Mouse (Mus musculus) B cell, adult 2 months (primary cell): ENCODE measurements around the gene Cdkn2b.

Source experiments
- DNase-seq, 2 experiments: peaks; one replicate each; pipeline ENCODE4 v3.0.0; 2022

Gene Cdkn2b

DNA sequence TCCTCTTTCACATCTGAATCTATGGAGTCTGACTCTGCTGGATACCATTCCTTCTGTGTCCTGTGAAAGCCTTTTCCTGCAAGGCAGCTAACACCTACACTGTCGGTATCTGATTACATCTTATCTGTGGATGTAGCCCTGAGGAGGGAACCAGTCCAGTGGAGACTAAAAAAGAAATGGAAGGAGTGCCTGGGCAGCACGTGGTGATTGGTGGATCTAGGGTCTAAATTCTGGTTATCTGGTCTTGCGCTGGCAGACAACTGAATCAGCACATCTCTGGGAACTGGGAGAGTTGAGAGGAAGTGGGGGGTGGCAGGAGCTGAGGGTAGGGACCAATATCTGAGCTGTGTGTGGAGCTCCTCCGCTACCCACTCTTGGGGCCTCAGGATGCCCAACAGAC is 21.8 kb downstream of the Cdkn2b start:
- DNase-seq = no peak

DNA sequence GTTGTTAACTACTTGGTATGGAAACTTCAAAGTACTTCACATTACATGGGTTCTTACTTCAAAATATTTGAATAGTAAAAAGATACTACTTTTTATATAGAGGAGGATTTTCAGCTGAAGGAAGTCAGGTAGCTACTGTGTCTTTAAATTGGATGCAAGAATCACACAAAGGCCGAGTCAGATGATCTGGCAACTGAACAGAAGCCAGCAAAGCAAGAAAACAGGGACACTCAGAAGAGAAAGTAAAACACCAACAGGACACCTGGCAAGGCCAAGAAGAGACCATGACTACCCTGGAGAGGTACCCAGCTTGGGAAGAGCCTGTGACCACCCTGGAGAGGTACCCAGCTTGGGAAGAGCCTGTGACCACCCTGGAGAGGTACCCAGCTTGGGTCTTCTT is 24.3 kb downstream of the Cdkn2b start:
- no peak for DNase-seq

DNA sequence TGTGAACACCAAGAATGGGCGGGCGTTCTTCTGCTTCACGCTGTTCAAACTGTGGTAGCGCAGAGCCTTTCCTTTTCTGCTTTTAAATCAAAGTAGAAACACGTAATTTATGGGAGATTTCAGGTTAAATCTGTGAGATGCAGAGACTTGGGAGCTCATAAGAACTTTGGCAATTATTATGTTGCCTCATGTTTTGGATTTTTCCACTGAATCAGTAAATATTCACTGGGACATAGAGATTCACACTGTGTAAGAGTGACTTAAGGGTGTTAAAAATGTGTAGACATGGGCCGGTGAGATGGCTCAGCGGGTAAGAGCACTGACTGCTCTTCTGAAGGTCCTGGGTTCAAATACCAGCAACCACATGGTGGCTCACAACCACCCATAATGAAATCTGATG is 25.2 kb downstream of the Cdkn2b start:
- DNase-seq = no peak

DNA sequence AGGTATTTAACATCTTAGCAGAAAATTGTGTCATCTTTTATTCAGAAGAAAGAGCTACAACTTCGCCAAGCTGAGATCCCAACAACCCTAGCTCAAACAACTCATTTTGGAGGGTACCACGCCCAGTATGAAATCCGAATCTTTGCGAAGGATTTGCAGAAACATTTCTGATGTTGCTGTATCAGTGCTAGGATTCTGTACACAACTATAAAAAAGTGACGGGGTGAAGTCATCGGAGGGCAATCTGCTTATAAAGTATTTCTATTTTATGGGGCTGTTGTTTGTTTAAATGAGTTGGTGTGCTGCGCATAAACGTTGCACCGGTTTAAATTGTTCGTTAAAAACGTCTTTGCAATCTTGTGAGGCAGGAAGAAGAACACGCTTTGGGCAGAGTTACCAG is 28.2 kb downstream of the Cdkn2b start:
- no peak for DNase-seq

DNA sequence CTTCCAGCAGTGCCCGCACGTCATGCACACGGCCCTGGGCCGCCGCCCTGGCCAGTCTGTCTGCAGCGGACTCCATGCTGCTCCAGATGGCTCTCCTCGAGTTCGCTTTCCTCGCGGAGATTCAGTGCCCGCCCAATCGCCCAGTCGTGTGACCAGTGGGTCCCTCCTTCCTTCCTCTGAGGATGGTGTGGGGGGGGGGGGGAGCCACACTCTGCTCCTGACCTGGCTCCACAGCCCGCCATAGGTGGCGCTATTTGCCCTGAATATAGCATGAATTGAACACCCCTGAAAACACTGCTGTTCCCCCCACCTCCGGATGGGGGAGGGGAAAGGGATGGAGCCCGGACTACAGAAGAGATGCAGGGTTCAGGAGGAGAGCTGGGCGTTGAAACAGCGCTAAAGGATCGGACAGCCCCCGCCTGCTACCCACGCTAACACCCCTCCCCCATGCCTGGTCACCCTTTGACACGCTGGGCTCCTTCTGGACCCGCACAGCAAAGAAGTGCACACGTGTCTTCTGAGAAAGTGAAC is 28.7 kb downstream of the Cdkn2b start:
- DNase-seq = peak; percentile 37 to 41

DNA sequence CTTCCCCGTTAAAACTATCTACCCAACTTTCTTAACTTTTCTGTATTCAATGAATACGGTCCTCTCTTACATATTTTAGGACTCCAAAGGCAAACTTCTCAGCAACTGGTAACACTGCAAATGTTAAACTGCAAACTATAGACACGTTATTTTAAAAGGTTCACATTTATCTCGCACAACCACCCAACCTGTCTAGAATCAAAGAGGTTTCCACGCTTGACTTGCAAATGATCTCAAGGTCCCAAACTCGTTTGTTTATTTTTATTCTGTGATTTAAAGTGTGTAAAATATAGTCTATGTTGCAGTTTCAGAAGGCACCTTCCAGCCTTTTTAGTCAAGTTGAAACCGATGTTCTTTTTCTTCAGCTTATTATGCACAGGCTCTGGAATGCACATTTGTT is 29.6 kb downstream of the Cdkn2b start:
- DNase-seq = no peak

DNA sequence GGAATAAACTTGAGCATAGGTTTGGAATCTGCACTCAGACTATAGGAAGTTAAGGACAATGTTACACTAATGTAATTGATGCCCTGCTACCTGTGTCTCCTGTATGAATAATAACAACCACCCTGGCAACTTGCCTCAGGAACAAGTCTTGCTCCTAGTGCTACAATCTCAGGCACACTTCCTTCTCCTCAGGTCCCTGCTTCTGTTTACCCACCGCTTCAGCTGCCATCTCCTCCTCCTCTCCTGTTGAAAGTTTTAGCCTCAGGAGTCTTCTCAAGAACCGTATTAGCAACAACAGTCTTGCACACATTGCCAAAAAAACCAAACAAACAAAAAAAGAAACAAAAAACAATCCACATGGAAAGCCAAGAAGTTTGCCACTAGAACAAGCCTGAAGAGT is 31.2 kb downstream of the Cdkn2b start:
- no peak for DNase-seq

DNA sequence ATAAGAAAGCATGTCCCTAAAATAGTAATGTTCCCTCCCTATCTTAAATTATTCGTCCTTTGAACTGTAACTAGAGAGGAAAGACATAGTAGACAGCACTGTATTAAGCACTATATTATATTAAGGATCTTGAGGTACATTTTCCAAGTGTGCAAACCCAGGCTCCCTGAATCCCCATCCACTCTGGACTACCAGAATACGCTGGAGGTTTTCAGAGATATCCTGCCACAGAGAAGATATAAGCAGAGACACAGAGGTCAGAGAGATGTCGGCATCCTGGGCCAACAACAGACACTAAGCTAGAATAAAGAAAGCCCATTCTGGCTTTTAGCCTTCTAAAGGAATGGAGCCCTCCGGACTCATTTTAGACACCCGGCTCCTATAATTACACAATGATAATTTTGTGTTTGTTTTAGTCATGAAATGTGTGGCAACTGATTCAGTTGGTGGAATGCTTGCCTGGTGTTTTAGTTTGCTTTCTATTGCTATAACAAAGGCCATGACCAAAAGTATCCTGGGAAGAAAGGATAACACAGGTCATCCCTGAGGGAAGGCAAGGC is 33.4 kb downstream of the Cdkn2b start:
- DNase-seq = no peak

DNA sequence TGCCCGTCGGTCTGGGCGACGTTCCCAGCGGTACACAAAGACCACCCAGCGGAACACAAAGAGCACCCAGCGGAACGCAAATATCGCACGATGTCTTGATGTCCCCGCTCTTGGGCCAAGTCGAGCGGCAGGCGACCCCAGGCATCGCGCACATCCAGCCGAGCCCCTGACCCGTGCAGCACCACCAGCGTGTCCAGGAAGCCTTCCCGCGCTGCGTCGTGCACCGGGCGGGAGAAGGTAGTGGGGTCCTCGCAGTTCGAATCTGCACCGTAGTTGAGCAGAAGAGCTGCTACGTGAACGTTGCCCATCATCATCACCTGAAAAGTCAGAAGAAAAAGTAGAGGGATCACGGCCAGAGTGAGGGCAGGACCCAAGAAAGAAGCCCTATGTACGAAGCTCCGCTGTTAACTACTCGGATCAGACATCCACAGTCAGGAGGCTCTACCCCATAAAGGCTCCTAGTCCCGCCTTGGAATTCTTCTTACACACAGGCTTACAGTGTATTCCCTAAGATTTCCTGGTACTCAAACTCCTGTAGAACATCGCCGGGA is 34.1 kb downstream of the Cdkn2b start:
- DNase-seq = no peak

DNA sequence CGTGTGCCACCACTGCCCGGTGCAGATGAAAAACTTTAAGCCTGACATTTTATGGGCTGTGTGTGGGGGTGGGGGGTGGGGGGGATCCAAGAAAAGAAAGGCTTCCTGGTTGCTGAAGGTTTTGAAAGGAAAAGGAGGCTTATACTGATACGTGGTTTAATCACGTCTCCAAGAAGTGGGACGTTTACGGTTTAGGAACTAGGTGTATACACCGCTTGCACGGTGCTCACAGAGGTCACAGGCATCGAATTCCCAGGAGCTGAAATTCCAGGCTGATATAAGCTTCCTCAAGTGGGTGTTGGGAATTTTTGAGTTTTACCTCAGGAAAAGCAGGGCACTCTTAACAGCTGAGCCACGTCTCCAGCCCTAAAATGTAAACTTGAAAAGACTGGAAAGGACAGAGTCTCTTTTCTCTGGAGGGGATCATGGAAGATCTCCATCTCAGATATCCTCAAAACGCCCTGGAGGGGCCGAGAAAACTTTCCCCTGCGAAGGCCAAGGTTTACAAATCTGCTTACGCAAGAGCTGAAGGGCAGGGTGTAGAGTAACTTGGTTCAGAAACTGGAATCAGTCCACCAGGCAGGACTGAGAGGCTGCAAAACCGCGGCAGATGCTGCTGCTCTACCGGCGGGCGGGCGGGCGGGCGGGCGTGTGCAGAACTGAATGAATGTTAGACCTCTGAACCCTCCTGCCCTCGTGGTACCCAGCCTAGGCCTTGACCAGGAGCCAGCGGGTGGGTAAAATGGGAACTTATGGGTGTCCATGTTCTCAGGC is 34.8 kb downstream of the Cdkn2b start:
- DNase-seq = no peak

DNA sequence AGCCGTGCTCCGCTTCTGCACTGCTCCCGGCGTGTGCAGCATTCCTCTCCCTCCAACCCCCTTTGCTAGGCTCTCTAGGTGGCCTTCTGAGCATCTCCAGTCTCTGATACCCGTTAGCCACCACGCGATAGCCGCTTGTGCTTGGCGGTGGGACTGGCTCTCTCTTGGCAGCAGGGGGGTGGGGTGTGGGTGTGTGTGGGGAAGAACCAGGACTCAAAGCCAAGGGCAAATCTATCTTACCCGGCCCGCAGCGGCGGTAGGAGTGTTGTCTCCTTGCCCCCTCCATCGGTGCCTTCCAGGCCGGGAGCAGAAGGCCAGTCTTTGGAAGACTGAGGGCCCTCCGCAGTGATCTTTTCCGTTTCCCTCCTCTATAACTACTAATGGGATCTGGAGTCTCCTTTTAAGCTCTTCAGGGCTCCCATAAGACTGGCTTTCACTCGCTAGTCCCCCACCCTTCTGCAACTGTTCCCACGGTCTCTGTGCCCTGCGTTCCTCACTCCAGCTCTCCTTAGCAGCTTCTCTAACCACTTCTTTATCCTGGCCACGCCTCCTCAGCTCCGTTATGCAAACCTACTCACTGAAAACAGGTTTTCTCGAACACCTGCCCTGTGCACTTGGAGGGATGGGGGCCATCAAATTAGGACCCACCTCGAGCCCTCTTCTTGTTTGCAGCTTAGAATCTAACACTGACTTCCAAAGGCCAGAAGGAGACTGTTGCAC is 35.9 kb downstream of the Cdkn2b start:
- DNase-seq = no peak

DNA sequence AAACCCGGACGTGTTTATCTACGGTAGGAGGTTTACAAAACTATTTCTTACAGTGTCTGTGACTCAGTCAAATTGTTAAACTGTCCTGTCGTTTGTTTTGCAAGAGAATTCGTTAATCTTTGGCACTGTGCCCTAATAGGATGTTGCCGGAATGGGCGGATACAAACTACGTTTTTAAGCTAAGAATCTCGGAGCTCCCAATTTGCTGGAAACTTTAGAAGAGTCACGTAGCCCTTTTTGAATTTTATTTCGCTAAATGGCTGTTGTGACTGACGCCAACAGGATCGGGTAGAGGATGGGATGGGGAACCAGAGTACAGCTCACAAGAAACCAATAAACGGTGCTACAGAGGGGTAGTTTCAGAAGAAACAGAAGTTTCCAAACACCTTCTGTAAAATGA is 36.8 kb downstream of the Cdkn2b start:
- no peak for DNase-seq

DNA sequence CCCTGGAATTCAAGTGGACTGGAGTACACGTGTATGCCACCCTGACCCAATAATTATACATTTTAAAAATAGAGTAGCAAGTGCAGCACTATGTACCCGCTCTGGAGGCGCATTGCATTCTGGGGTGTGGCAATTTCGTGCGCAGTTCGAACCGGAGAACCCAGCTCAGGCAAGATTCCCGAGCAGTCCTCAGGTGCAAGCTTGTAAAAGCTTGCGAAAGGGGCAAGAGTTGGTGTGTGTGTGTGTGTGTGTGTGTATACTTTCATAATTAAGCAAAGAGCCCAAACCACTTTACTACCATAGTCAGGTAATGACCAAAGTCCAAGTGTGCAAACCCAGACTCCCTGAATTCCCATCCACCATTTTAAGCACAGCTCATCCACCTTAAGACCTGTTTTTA is 37.3 kb downstream of the Cdkn2b start:
- no peak for DNase-seq

DNA sequence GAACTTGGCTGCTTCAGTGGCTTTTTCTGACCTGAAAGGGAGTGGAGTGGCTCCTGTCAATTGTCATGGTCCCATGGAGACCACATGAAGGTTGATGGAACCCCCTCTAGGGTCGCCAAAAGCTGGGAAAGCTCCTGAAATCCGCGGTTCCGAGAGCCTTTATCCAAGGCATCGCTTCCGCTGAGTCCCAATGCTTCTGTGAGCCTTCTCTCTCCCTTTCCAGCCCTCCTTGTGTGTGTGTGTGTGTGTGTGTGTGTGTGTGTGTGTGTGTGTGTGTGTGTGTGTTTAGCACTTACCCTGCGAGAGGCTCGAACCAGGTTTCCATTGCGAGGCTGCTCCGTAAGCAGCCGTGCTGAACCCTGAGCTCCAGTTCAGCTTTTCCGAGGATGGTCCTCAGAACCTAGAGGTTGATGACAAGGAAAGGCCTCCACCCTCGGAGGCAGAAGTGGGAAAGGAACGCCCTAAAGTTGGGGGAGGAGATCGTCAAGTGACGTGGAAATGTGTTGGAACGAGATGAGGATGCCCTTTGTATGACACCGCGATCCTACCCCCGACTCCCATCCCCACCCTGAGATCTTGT is 37.8 kb downstream of the Cdkn2b start:
- DNase-seq = no peak

DNA sequence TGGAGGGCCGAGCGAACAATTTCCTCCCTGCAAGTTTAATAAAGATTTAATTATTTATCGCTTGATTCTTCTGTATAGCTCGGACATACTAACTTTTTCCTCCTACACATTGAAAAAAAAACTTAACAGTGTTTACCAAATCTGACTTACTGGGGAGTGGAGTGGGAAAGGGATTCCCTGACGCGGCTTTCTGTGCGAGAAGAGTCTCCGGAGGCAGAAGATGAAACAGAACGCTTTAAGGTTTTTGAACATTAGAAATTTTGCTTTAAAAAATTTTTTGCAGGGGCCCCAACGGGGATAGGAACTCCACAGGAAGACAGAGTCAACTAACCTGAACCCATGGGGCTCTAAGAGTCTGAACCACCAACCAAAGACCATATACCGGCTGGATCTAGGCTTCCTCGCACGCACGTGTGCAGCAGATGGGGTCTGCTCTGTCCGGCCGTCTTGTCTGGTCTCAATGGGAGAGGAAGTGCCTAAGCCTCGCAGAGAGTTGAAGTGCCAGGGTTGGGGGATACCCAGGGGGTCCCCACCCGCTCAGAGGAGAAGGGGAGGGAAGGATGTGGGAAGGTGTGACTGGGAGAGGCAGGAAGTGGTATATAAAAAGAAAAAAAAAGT is 38.6 kb downstream of the Cdkn2b start:
- no peak for DNase-seq

DNA sequence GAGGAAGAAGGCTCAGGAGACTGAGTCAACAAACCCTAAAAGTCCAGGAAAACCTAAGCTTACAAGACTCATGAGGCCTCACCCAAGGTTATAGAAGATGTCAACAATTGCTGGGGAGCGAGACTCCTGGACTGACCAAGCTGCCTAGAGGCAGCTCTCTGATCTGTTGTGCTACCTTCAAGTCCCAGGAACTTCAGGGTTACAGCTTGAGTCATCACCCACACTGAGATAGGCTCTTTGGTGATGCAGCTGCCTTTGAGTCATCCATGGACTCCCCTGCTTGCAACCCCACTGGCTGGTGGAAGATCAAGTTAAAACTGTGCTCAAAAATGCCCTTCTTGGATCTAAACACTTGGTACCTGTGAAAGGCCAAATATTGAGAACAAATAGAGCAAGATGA is 53.1 kb downstream of the Cdkn2b start:
- no peak for DNase-seq
